Mouse (Mus musculus) embryonic facial prominence, embryonic 15.5 days (tissue): ENCODE results near the gene Adamts7. TPM values are rescaled to one million over a fixed set of nuclear protein-coding genes. Genes with fewer than 3 reads are reported as not detected.
A peak's percentile ranks its signal among the peaks of the same experiment; 100 is the strongest.

Source experiments
- ATAC-seq: fragments of 200-750 bp; cut with Nextera tagmentation; 2 replicates; pipeline ENCODE4 v1.8.0; 2017; ENCODE audit warnings: low read depth, moderate TSS enrichment; ENCODE audit not compliant: insufficient number of reproducible peaks, low FRiP score, low TSS enrichment
- H3K27ac ChIP-seq: fragments of 300-500 bp; sonication (generic); replicated peaks from 2 replicates; pipeline ENCODE4 v1.5.1; 2015; ENCODE audit warnings: mild to moderate bottlenecking, inconsistent platforms
- H3K27me3 ChIP-seq: fragments of 300-500 bp; sonication (generic); 2 replicates; pipeline ENCODE4 v1.6.1; 2015; ENCODE audit warnings: inconsistent platforms
- H3K36me3 ChIP-seq: fragments of 300-500 bp; sonication (generic); 2 replicates; pipeline ENCODE4 v1.6.1; 2015; ENCODE audit warnings: mild to moderate bottlenecking, inconsistent platforms
- H3K4me1 ChIP-seq: fragments of 300-500 bp; sonication (generic); 2 replicates; pipeline ENCODE4 v1.6.1; 2015; ENCODE audit warnings: inconsistent platforms
- H3K4me2 ChIP-seq: fragments of 300-500 bp; sonication (generic); replicated peaks from 2 replicates; pipeline ENCODE4 v1.6.1; 2015; ENCODE audit warnings: mild to moderate bottlenecking, inconsistent platforms
- H3K4me3 ChIP-seq: fragments of 300-500 bp; sonication (generic); replicated peaks from 2 replicates; pipeline ENCODE4 v1.5.1; 2015; ENCODE audit warnings: mild to moderate bottlenecking, inconsistent platforms
- H3K9ac ChIP-seq: fragments of 300-500 bp; sonication (generic); 2 replicates; pipeline ENCODE4 v1.6.1; 2015; ENCODE audit warnings: inconsistent platforms
- H3K9me3 ChIP-seq: fragments of 300-500 bp; sonication (generic); replicated peaks from 2 replicates; pipeline ENCODE4 v1.6.1; 2016; ENCODE audit warnings: inconsistent platforms
- WGBS: fragments of 180-500 bp; shearing (Covaris S2); methylation state at CpG from one replicate; pipeline ENCODE4 v1.1.7; 2015; 5-methylcytosine and 5-hydroxymethylcytosine counted together
- polyA plus RNA-seq: library from polyadenylated mRNA; unstranded; fragments of >200 nt; fragmentation: Nextera tagmentation; extraction: Ambion mirVana; gene quantifications from 2 replicates; pipeline ENCODE4 v1.2.1, GENCODE M21; 2015

Adamts7 gene
- polyA plus RNA-seq, 1 experiment from 2014 or later = 14.7 TPM

GRCm38 (mm10) chr9:90162243-90162925 lies 485 bp upstream of the Adamts7 start:
- H3K9ac ChIP-seq = peak overlapping the region; percentile 57
- peak overlapping the region; percentile 50 for H3K4me3 ChIP-seq
- no peaks in the 10 kb centered on the region for H3K27me3 ChIP-seq
- peak; percentile 86 for ATAC-seq
- no peaks in the 10 kb centered on the region for H3K9me3 ChIP-seq
- H3K4me1 ChIP-seq = peaks cover 11% of the 10 kb centered on the region
- H3K36me3 ChIP-seq = no peaks in the 10 kb centered on the region
- peak overlapping the region; percentile 40; the same call in 1 of the 2 replicates for H3K27ac ChIP-seq
- WGBS = 9% methylated on average over 27 of the region's 29 CpGs
- peak overlapping the region; percentile 90 for H3K4me2 ChIP-seq

- peak overlapping the region; percentile 50 for H3K4me3 ChIP-seq
- 2% methylated on average over 18 of the region's 18 CpGs for WGBS
- peak overlapping the region; percentile 90 for H3K4me2 ChIP-seq
- no peaks in the 10 kb centered on the region for H3K9me3 ChIP-seq
- H3K9ac ChIP-seq = peak overlapping the region; percentile 57
- H3K36me3 ChIP-seq = no peaks in the 10 kb centered on the region
- ATAC-seq = peak; percentile 3; the same call in 1 of the 2 replicates
- H3K27me3 ChIP-seq = no peaks in the 10 kb centered on the region
- H3K4me1 ChIP-seq = peaks cover 11% of the 10 kb centered on the region
- H3K27ac ChIP-seq = peak overlapping the region; percentile 40
Measured at GRCm38 (mm10) chr9:90163749-90164095, 853 bp downstream of the Adamts7 start.

GRCm38 (mm10) chr9:90164670-90165453 lies 2.0 kb downstream of the Adamts7 start:
- H3K4me3 ChIP-seq = no peak overlapping the region; the same call in 1 of the 2 replicates
- no peaks in the 10 kb centered on the region for H3K27me3 ChIP-seq
- H3K9me3 ChIP-seq = no peaks in the 10 kb centered on the region
- 53% methylated on average over 4 of the region's 4 CpGs for WGBS
- no peak for ATAC-seq
- H3K4me1 ChIP-seq = peaks cover 11% of the 10 kb centered on the region
- no peaks in the 10 kb centered on the region for H3K36me3 ChIP-seq
- no peak overlapping the region for H3K27ac ChIP-seq
- peak overlapping the region; percentile 90; the same call in 1 of the 2 replicates for H3K4me2 ChIP-seq
- H3K9ac ChIP-seq = no peak overlapping the region

GRCm38 (mm10) chr9:90165590-90165989 lies 2.7 kb downstream of the Adamts7 start:
- no peak overlapping the region for H3K9ac ChIP-seq
- H3K27ac ChIP-seq = no peak overlapping the region
- H3K4me2 ChIP-seq = no peak overlapping the region
- no peak for ATAC-seq
- no peaks in the 10 kb centered on the region for H3K36me3 ChIP-seq
- H3K9me3 ChIP-seq = no peaks in the 10 kb centered on the region
- peaks cover 11% of the 10 kb centered on the region for H3K4me1 ChIP-seq
- 94% methylated on average over 4 of the region's 4 CpGs for WGBS
- no peak overlapping the region for H3K4me3 ChIP-seq
- no peaks in the 10 kb centered on the region for H3K27me3 ChIP-seq

GRCm38 (mm10) chr9:90166615-90167014 lies 3.7 kb downstream of the Adamts7 start:
- 73% methylated on average over 5 of the region's 5 CpGs for whole genome bisulfite sequencing
- no peaks in the 10 kb centered on the region for H3K9me3 ChIP-seq
- no peak overlapping the region for H3K9ac ChIP-seq
- ATAC-seq = no peak
- H3K27ac ChIP-seq = no peak overlapping the region
- peaks cover 11% of the 10 kb centered on the region for H3K4me1 ChIP-seq
- H3K36me3 ChIP-seq = no peaks in the 10 kb centered on the region
- no peak overlapping the region for H3K4me2 ChIP-seq
- no peaks in the 10 kb centered on the region for H3K27me3 ChIP-seq
- no peak overlapping the region for H3K4me3 ChIP-seq

GRCm38 (mm10) chr9:90169965-90170364 lies 7.1 kb downstream of the Adamts7 start:
- no peaks in the 10 kb centered on the region for H3K27me3 ChIP-seq
- no peaks in the 10 kb centered on the region for H3K9me3 ChIP-seq
- H3K4me2 ChIP-seq = no peak overlapping the region
- ATAC-seq = no peak
- no peak overlapping the region for H3K27ac ChIP-seq
- no peak overlapping the region for H3K4me3 ChIP-seq
- no peaks in the 10 kb centered on the region for H3K4me1 ChIP-seq
- peaks cover 18% of the 10 kb centered on the region; the same call in 1 of the 2 replicates for H3K36me3 ChIP-seq
- no peak overlapping the region for H3K9ac ChIP-seq
- WGBS = 61% methylated on average over 4 of the region's 4 CpGs

- Histone ChIP-seq H3K4me3 (no peak overlapping the region), H3K27me3 (no peaks in the 10 kb centered on the region), H3K36me3 (peaks cover 18% of the 10 kb centered on the region; the same call in 1 of the 2 replicates), H3K4me1 (no peaks in the 10 kb centered on the region), H3K4me2 (no peak overlapping the region), H3K27ac (no peak overlapping the region), H3K9ac (no peak overlapping the region), H3K9me3 (no peaks in the 10 kb centered on the region)
- WGBS = 94% methylated on average over 19 of the region's 19 CpGs
- ATAC-seq = no peak
Measured at GRCm38 (mm10) chr9:90171421-90171820, 8.6 kb downstream of the Adamts7 start.

- no peaks in the 10 kb centered on the region for H3K27me3 ChIP-seq
- H3K4me2 ChIP-seq = no peak overlapping the region
- H3K9me3 ChIP-seq = no peaks in the 10 kb centered on the region
- H3K36me3 ChIP-seq = peaks cover 22% of the 10 kb centered on the region; the same call in 1 of the 2 replicates
- H3K27ac ChIP-seq = no peak overlapping the region
- WGBS = 67% methylated on average over 8 of the region's 8 CpGs
- H3K4me3 ChIP-seq = no peak overlapping the region
- no peaks in the 10 kb centered on the region for H3K4me1 ChIP-seq
- ATAC-seq = no peak
- no peak overlapping the region for H3K9ac ChIP-seq
Measured at GRCm38 (mm10) chr9:90172528-90173321, 9.9 kb downstream of the Adamts7 start.

GRCm38 (mm10) chr9:90173330-90173729 lies 10.5 kb downstream of the Adamts7 start:
- Histone ChIP-seq H3K4me2 (no peak overlapping the region), H3K9ac (no peak overlapping the region), H3K27me3 (no peaks in the 10 kb centered on the region), H3K4me3 (no peak overlapping the region), H3K36me3 (peaks cover 22% of the 10 kb centered on the region; the same call in 1 of the 2 replicates), H3K27ac (no peak overlapping the region), H3K4me1 (no peaks in the 10 kb centered on the region), H3K9me3 (no peaks in the 10 kb centered on the region)
- 66% methylated on average over 3 of the region's 3 CpGs for WGBS
- no peak for ATAC-seq

- peaks cover 12% of the 10 kb centered on the region for H3K4me1 ChIP-seq
- H3K27me3 ChIP-seq = no peaks in the 10 kb centered on the region
- no peak overlapping the region for H3K4me2 ChIP-seq
- no peak overlapping the region for H3K27ac ChIP-seq
- H3K9me3 ChIP-seq = no peaks in the 10 kb centered on the region
- H3K4me3 ChIP-seq = no peak overlapping the region
- H3K36me3 ChIP-seq = peaks cover 22% of the 10 kb centered on the region; the same call in 1 of the 2 replicates
- WGBS = 82% methylated on average over 5 of the region's 5 CpGs
- ATAC-seq = no peak
- no peak overlapping the region for H3K9ac ChIP-seq
Measured at GRCm38 (mm10) chr9:90179409-90179808, 16.5 kb downstream of the Adamts7 start.
